Mouse (Mus musculus) thymus, adult 2 months (tissue): ENCODE measurements at regions not wholly inside any gene's neighbourhood (a gene's known extent, or its start where the extent isn't known, plus 50 kb on each side); places are given as distances from the start of the nearest gene placed in this dataset.

Experiments
- CTCF ChIP-seq: fragments of 200-500 bp; IDR thresholded peaks from 2 replicates; pipeline ENCODE4 v1.5.1; 2012; ENCODE audit warnings: mild to moderate bottlenecking, control low read depth, low read length, moderate library complexity, borderline replicate concordance; ENCODE audit not compliant: control insufficient read depth, poor library complexity, insufficient read depth; ENCODE audit errors: extremely low read depth
- POLR2A ChIP-seq: fragments of 200-500 bp; IDR thresholded peaks from 2 replicates; pipeline ENCODE4 v1.6.1; 2012; ENCODE audit warnings: mild to moderate bottlenecking, low read length, control low read depth, moderate library complexity; ENCODE audit not compliant: control insufficient read depth, poor library complexity, insufficient read depth; ENCODE audit errors: extremely low read depth

DNA sequence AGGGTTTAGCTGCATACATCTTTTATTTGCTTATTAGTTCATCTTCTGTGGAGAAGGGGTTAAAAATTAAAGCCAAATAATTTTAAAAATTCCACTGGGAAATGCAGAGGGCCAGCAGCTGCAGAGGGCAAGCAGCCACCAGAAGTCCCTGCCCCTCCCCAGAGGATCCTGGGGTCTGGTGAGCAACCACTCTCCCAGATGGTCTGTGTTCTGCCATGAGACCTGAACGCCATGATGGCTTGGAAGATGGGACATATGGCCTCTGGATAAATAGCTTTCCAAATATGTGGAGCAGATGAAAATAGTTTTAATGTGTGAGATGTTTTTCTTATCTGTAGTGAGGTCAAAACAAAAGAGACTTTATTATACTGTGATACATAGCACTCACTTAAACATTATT is 326.1 kb upstream of the Gm5148 start:
- TF ChIP-seq CTCF (no peak), POLR2A (no peak)
